Mouse (Mus musculus) sigmoid colon, adult 10 weeks (tissue): ENCODE results near the gene Wdr41. TPM values are rescaled to one million over a fixed set of nuclear protein-coding genes. Genes with fewer than 3 reads are reported as not detected.

Experiments used
- polyA plus RNA-seq: library from polyadenylated mRNA; stranded (reverse); fragments of 350-450 nt; fragmentation: Illumina TruSeq; extraction: RNeasy Lipid Tissue Mini Kit (QIAGEN cat#74804); gene quantifications from one replicate; pipeline ENCODE4 v1.2.3, GENCODE M21; 2014; ENCODE audit warnings: low read depth, low replicate concordance

Wdr41 gene
- polyA plus RNA-seq = 25.7 TPM

DNA sequence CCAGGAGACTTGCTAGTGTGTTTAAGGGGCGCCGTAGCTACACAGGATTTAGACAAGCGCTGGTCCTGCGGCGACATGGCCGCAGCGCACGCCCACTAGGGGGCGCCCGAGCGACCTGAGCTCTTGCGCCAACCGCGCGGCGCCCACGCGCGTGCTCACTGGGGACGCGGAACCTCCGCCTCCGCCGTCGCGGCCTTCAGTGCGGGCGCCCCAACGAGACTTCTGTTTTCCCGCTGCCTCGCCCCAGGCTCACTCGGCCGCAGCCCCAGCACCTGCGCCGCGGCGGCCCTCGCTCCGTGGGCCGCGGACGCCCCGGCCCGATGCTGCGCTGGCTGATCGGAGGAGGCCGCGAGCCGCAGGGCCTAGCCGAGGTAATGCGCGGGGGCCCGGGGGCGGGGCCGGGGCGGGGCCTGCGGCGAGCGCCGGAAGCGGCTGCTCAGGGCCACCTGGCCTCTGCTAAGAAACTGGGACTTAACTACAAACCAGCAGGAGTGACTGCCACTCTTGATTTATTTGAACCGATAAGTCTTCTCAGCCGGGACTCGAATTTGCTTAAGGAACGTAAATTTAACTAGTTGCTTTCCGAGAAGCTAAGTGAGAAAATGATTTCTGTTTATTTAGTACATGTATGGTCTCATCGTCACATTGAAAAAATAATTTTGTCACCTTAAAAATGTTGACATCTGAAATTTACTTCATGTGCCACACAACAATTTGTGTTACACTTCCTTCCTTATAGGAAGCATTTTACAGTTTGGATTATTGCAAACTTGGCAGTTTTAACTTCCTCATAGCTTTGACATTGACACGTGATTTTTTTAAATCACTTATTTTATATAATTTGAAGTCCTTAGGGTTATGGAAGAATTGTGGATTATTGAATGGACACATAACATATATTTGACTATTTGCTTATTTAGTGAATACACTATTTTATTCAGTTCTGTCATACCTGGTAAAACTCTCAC, at the start of gene Wdr41:
Wdr41 (plus strand) TSS at position 126 of the 968 bp plus-strand sequence.

Other genes starting within 250 kb of the Wdr41 start
- 403 TPM for gene Tbca, start 187.4 kb upstream of the Wdr41 start, polyA plus RNA-seq
- gene Otp, start 100.7 kb upstream of the Wdr41 start, polyA plus RNA-seq = not detected